Mouse (Mus musculus) C2C12 (cell line): Measurements from ENCODE around the gene Tmem98.

ENCODE experiments used
- CTCF ChIP-seq: IDR thresholded peaks from one replicate; pipeline ENCODE4 v1.5.1; 2011; ENCODE audit not compliant: control insufficient read depth, insufficient read depth, insufficient read length
- USF1 ChIP-seq: IDR thresholded peaks from one replicate; pipeline ENCODE4 v1.6.1; 2011; ENCODE audit warnings: low read depth, mild to moderate bottlenecking, control low read depth, moderate library complexity

GRCm38 (mm10) chr11:80848131-80848530, 38.2 kb downstream of the Tmem98 start:
- TF ChIP-seq CTCF (no peak), USF1 (no peak)
